In the genomic region with DNA sequence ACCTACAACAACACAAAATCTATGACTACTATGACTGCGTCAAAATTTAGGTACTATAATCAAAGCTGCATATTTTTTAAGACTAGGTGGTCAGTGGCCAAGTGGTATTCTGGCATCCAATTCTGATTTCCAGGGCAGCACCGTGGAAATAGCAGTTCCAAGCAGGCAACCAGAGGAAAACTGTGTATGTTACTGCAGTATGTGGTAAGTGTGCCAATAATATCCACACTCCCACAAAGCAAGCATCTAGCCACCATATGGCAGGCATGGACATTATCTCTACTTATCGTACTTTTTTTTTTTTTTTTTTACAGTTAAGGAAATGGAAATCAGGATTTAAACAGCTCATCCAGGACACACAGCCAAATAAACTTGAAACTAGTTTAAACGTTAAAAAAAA, we compare ENCODE assay signal across 29 mouse cellular contexts. TPM values are rescaled to one million over a fixed set of nuclear protein-coding genes. Genes with fewer than 3 reads are reported as not detected.
DNase-seq lines count a peak whose midpoint lies in the region; ATAC-seq lines count a peak whose summit lies in the region.
"Had no signal": no experiment of that assay in that cellular context is flagged by ENCODE, and none has a peak within 500 bp of the region (broad histone marks: within the 10 kb centered on the region; RNA-seq: fewer than 3 reads in every experiment).

No protein-coding gene starts in this region.

- no peak overlapping the region for H3K27ac ChIP-seq in forebrain, embryonic 13.5 days
- H3K27ac ChIP-seq: embryonic facial prominence, embryonic 15.5 days; forebrain, embryonic 10.5 days; forebrain, embryonic 15.5 days; gastrocnemius, adult 2 months; heart, embryonic 13.5 days; hindbrain, embryonic 12.5 days had no signal

- no peaks in the 10 kb centered on the region for H3K27me3 ChIP-seq in forebrain, embryonic 13.5 days
- H3K27me3 ChIP-seq: embryonic facial prominence, embryonic 15.5 days; forebrain, embryonic 15.5 days; heart, embryonic 13.5 days; hindbrain, embryonic 12.5 days had no signal

- no peak for DNase-seq in cerebellum, adult 11 months
- DNase-seq in brain, adult 2 months (ENCODE audit: low read depth, low spot score), result peak; percentile 85
- DNase-seq in cerebellum, adult 8-10 months, result peak; percentile 31
- DNase-seq in telencephalon, adult 2 months (ENCODE audit: low read depth, low spot score), result peak; percentile 51
- no peak for DNase-seq in urinary bladder, postnatal 36 days (ENCODE audit: low spot score in 2 of 2)
- DNase-seq: adrenal gland, adult 8-10 months; adrenal gland, postnatal 36 days; B cell, adult 2 months; embryo, embryonic 11 days; gastrocnemius, adult 2 months; gastrocnemius, postnatal 25 days; heart, postnatal 36 days; kidney, adult 8-10 months had no signal

- no peak overlapping the region for H3K4me2 ChIP-seq in forebrain, embryonic 13.5 days
- H3K4me2 ChIP-seq: embryonic facial prominence, embryonic 15.5 days; forebrain, embryonic 15.5 days; heart, embryonic 13.5 days; hindbrain, embryonic 12.5 days had no signal

- no peaks in the 10 kb centered on the region for H3K36me3 ChIP-seq in forebrain, embryonic 13.5 days (ENCODE audit: poor library complexity, severe bottlenecking)
- H3K36me3 ChIP-seq: embryonic facial prominence, embryonic 15.5 days; forebrain, embryonic 10.5 days; forebrain, embryonic 15.5 days; hindbrain, embryonic 12.5 days had no signal

- peak; percentile 87 for ATAC-seq in cerebellum, adult (ENCODE audit: insufficient number of reproducible peaks, low FRiP score, low TSS enrichment)
- ATAC-seq in forebrain, embryonic 13.5 days, result no peak
- ATAC-seq: CD4-positive, CD25-positive, alpha-beta regulatory T cell, adult 4 months; forebrain, embryonic 15.5 days; hindbrain, embryonic 16.5 days; inflammation-experienced regulatory T-cells, adult 6 months; intestine, postnatal 0 days had no signal

- H3K9ac ChIP-seq in forebrain, embryonic 13.5 days, result no peak overlapping the region
- H3K9ac ChIP-seq: embryonic facial prominence, embryonic 15.5 days; forebrain, embryonic 15.5 days; heart, embryonic 13.5 days; hindbrain, embryonic 12.5 days had no signal

- WGBS in forebrain, embryonic 13.5 days, result 89% methylated on average over 4 of the region's 4 CpGs

- no peak overlapping the region for H3K4me3 ChIP-seq in forebrain, embryonic 13.5 days
- H3K4me3 ChIP-seq: embryonic facial prominence, embryonic 15.5 days; erythroblast, embryonic 14.5 days; forebrain, embryonic 10.5 days; forebrain, embryonic 15.5 days; gastrocnemius, adult 2 months; heart, embryonic 13.5 days; hindbrain, embryonic 12.5 days had no signal

- no peaks in the 10 kb centered on the region for H3K9me3 ChIP-seq in forebrain, embryonic 13.5 days (replicated peaks)
- H3K9me3 ChIP-seq: embryonic facial prominence, embryonic 15.5 days; forebrain, embryonic 10.5 days; forebrain, embryonic 15.5 days; G1E; heart, embryonic 13.5 days; hindbrain, embryonic 12.5 days had no signal

- H3K4me1 ChIP-seq in forebrain, embryonic 13.5 days, result no peaks in the 10 kb centered on the region
- H3K4me1 ChIP-seq: embryonic facial prominence, embryonic 15.5 days; forebrain, embryonic 10.5 days; forebrain, embryonic 15.5 days; hindbrain, embryonic 12.5 days had no signal

RNA-seq across cellular contexts. Expression of a gene that starts 9.8 kb away (rescaled TPM):
- polyA plus RNA-seq in forebrain, embryonic 13.5 days (2015; fragmentation: Nextera tagmentation; extraction: Ambion mirVana), result not detected in 2 replicates
- polyA plus RNA-seq: CD4-positive, CD25-positive, alpha-beta regulatory T cell, adult 4 months; embryonic facial prominence, embryonic 11.5 days; embryonic facial prominence, embryonic 15.5 days; erythroblast, embryonic 14.5 days; forebrain, embryonic 10.5 days; forebrain, embryonic 15.5 days; frontal cortex, adult 2 months; G1E; heart, embryonic 13.5 days; heart, postnatal 0 days; hindbrain, embryonic 12.5 days; hindbrain, embryonic 16.5 days; inflammation-experienced regulatory T-cells, adult 6 months; intestine, postnatal 0 days had no signal

RNA-seq across cellular contexts. Expression of a gene that starts 13.5 kb away (rescaled TPM):
- 18.4 and 20.0 TPM in 2 replicates for polyA plus RNA-seq in forebrain, embryonic 13.5 days (2015; fragmentation: Nextera tagmentation; extraction: Ambion mirVana)

RNA-seq across cellular contexts. Expression of a gene that starts 20.4 kb away (rescaled TPM):
- polyA plus RNA-seq in forebrain, embryonic 13.5 days (2015; fragmentation: Nextera tagmentation; extraction: Ambion mirVana), result not detected in 2 replicates
- polyA plus RNA-seq: CD4-positive, CD25-positive, alpha-beta regulatory T cell, adult 4 months; embryonic facial prominence, embryonic 11.5 days; embryonic facial prominence, embryonic 15.5 days; erythroblast, embryonic 14.5 days; forebrain, embryonic 10.5 days; forebrain, embryonic 15.5 days; G1E; heart, embryonic 13.5 days; heart, postnatal 0 days; hindbrain, embryonic 12.5 days; hindbrain, embryonic 16.5 days; inflammation-experienced regulatory T-cells, adult 6 months had no signal

RNA-seq across cellular contexts. Expression of a gene that starts 49.0 kb away (rescaled TPM):
- 13.7 and 14.4 TPM in 2 replicates for polyA plus RNA-seq in forebrain, embryonic 13.5 days (2015; fragmentation: Nextera tagmentation; extraction: Ambion mirVana)

Comparison
In these comparisons a context has a peak if more than half of its experiments do, and no peak if none do; other contexts are left out.
1. DNase-seq: peak in brain, adult 2 months (single experiment), cerebellum, adult 8-10 months (single experiment) and telencephalon, adult 2 months (single experiment); none in cerebellum, adult 11 months (single experiment) and urinary bladder, postnatal 36 days (0 of 2).